Mouse (Mus musculus) spleen, postnatal 10 days (tissue): ENCODE measurements at regions not wholly inside any gene's neighbourhood (a gene's known extent, or its start where the extent isn't known, plus 50 kb on each side); places are given as distances from the start of the nearest gene placed in this dataset.
A peak's percentile ranks its signal among the peaks of the same experiment; 100 is the strongest.
"Not testable (repeated sequence)": the region's sequence is repeated elsewhere in the genome, so short reads cannot be mapped to it uniquely, and the experiment has no call there.

Experiments
- DNase-seq, 2 experiments: peaks; one replicate each; pipeline ENCODE4 v3.0.0; 2021 to 2022; ENCODE audit warnings: low spot score in 2 of 2

DNA sequence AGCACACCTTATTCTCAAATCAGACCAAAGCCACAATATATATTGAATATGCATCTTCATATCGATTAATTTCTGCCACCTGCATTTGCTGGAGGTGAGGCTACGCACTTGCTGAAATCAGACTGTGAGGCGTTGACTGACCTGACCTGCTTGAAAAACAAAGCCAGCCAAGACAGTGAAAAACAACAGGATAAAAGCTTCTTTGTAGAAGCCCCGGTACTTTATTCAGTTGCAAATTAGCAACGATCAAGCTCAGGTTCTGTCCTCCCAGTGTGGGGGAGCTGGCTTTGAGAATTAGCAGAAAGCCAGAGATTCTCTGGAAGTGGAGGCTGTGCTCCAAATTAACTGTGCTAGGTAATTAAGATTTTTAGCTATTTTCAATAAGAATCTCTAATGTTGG lies 100.6 kb downstream of the Vmn2r79 start:
- no peak for DNase-seq

DNA sequence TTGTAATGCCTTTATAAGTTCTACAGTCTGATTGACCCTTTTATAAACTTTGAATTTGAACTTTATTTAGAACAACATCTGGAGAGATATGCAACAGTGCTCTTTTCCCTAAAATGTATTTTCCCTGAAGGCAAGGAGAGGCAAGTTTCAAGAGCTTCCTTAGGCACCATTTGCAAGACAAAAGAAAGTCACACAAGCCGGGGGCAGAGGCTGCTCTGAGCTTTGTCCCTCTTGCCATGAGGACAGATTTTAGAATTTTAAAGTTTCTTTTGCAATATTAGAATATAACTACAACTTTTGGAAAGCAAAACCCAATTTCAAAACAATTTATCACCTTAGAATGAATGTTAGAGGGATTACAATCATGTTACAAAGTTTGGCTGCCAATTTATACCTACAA lies 103.7 kb downstream of the Vmn2r79 start:
- not testable (repeated sequence) for DNase-seq

DNA sequence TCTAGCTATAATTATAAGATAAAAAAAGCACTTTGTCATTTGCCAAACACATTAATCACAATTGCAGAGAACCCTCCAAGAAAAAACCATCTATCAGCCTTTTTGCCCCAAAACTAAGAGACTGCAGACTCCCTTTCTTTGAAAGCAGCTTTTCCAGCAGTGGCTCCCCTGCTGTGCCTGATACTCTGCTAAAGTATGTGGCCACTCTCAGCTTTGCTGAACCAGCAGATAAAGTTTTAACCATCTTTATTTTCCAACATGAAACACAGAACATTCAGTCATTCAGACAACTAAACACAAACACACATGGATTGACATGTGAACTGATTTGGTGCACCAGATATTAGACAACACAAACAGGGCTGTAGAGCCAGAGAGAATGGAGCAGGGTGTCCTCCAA lies 104.5 kb downstream of the Vmn2r79 start:
- not testable (repeated sequence) for DNase-seq

DNA sequence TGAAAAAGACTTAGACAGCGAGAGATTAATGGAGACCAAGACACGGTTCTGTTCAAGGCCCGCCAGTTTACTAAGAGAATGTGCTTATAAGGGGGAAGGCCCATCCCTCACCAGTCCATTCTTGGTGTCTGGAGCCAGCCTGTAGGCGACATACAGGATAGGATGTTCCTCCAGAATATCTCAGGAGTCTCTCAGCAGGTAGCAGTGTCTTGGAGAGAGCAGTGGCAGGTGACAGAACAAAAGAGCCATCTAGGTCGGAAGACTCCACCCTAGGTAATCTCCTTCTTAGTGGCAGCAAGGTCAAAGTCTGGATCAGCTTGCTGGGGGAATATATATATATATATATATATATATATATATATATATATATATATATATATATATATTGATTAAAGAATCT lies 105.4 kb downstream of the Vmn2r79 start:
- not testable (repeated sequence) for DNase-seq

DNA sequence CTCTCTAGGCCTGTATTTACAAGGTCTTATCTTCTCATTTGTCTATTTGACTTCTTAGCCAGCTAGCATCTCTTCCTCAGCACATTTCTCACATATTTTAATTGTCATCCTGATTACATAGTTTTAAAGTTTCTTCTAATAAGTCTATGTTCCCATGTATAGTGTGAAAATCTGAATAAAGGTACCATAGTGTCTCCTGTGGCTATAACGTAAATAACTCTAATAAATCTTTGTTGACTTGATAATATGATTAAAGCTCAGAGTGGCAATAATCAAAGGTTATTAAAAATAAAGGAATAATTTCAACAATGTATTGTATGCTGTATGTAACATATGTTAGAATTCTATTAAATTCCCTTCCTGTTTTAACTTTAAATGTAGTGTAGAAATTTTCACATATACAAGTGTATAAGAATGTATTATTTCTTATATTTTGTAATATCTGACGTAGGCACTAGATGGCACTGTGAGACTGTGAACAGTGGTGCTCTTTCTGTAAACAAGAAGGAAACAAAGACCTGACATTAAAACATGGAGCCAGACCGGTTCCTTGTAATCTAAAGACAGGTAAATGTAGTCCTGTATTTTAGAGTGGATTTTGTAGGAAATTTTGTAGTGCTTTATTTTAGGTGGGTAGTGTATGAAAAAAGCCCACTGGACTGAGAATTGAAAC lies 114.5 kb downstream of the Vmn2r79 start:
- DNase-seq = no peak

DNA sequence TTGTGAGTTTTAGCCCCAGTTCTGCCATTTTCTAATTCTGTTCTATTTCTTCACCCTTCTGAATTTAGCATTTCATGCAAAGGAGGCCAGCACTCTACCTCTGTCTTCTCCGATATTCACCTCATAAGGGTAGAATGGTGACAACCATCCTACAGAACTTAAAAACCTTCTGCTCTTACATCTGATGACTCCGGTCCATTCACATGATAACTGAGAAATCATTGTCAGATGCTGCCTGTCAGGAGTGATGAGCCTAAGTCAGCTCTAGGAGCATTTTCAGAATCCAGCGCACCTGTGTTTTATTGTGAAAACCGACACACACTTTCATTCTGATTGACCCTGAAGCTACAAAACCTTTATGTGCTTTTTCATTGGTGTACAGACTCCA lies 115.1 kb downstream of the Vmn2r79 start:
- DNase-seq = no peak

DNA sequence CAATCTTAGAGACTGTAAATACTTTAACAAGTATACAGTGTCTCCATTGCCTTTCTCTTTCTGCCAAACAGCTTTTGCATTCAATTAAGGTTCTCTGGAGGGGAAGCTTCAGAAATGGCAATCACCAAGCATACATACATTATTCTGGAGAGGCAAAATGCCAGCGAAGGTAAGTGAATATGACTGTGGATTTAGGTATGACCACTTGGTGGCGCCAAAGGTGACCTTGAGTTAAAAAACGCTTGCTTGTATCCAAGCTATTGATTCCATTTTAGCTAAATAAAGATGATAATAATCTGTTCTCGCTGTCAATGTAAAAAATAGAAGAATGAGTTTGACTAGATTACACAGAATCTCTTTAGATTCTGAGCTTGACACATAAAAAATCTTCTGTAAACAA lies 117.7 kb downstream of the Vmn2r79 start:
- peak in 1 of 2 experiments; percentile 15 for DNase-seq

DNA sequence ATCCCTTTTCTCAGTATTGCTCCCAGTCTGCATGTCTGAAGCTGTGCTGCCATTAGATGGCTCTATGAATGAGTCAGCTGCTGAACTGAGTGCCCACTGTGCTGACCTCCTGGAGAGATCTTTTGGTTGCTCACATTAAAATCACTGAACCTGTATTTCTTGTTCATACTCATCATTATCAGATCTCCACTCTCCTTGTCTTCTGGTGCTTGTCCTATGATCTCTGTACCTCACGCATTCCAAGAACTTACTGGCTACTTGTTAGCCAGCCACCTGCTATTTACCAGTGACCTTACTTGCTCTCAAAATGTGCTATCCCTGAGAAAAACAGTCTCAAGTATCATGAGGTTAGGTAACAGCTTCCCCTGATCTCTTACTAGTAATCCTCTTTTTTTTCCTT lies 123.4 kb upstream of the Nox4 start:
- no peak for DNase-seq

DNA sequence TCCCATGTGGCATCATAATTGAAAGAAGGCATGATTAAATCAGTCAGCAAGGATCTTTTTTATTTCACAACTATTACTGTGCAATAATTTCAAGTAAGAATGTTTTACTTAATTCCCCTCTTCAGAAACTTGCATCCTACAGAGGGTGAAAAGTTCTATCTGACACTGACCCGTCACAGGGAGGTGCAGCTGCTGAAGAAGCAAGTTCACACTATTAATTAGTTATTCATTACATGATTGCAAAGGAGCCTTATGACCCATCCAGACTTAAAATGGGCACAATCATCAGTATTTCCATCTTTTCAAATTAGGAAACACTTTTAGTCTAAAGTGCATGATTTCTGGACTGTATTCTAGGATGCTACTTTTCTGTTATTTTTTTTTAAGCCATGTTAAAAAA lies 100.0 kb upstream of the Nox4 start:
- no peak for DNase-seq

DNA sequence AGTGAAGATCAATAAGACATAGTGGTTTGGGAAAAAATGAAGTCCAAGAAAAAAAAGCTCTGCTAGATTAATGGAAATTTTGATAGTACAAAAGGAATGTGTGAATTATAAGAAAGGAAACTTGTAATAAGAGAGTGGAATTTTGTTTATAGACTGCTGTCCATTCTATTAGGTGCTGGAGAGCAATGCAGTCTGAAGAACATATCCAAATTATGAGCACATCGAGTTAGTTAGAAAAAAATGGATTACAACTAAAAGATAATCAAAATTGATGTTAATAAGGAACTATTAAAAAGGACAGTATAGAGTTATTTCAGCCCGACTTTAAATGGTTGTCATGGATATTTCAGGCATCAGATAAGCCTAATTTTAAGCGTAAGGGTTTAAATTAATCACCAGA lies 98.2 kb upstream of the Nox4 start:
- DNase-seq = no peak

DNA sequence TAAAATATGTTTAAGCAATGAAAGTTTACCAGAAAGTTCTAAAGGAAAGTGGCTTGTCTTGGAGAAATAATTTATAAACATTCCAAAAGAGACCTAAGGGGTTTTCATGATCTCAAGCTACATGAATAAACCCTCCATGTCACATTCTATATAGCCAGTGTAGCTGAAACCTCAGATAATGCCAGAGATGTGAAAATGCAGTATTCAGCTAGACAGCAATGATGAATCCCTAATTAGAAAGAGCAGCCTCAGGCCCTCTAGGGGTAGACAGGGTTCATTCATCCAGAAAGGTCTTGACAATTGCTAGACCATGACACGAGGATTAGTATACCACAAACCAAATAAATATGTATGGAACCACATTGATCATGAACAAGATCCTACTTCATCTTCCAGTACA lies 97.2 kb upstream of the Nox4 start:
- DNase-seq = no peak

DNA sequence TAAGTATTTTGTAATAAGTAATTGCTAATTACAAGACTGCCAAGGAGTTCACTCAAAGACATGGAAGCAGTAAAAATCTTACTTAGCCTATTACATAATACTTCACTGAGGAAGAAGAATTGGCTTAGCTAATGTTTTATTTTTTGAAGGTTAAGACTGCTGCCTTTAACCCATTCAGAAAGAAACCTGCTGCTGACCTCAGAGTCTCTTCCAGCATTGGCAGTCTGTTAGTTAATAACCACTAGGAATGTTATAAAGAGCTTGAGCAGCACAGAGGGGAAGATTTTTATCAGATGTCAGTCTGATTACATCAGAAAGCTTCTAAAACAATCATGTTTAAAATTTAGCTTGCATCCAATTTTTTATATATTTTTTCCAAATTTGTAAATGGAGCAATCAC lies 94.9 kb upstream of the Nox4 start:
- no peak for DNase-seq

DNA sequence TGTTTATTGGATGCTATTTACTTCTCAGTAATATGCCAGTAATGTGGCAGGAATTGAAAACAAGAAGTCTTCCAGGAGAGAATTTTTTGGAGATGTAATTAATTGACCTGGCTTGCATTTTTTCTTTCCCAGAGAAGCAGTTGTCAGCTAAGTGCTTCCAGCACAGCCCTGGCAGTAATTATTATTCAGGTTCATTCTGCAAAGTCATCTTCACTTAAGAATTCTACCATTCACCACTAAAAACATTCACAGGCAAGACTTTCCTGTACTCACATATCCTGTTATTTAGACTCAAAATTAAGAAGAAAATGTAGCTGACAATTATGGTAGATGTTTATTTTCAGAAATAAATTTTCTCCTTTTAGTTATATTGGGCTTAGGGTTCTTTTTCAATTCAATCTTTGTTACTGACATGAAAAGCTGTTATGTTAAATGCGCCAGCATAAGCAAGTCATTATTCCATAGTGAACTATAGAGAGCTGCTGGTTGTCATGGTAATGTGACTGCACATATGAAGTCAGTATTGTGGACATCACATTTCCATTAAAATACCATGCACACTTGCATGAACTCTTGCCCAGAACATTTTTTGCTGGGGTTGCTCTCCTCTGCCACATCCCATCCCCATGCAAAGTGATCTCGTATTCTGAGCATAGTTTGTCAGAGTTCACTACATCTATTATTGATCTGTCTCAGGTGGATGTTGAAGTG lies 59.3 kb upstream of the Nox4 start:
- no peak for DNase-seq

DNA sequence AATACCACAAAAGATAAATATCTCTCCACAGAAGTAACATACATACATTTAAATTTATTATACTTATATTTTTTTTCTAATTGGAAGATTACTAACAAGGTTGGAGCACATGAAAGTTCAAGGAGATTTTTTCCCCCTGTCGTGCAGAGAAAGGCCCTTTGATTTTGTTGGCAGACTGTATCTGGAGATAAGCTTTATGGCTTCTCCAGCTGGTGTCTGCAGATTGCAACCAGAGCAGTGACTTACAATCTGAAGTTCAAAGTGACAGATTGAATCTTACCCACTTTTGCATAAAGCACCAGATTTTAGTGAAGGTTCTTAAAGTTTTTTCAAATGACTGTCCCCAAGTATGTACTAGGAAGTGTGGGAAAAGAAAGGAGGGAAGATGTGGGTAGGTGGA lies 50.2 kb upstream of the Nox4 start:
- no peak for DNase-seq
